Mouse (Mus musculus): ENCODE data around the gene Hebp1.

- no peak for TF ChIP-seq CTCF (IDR thresholded peaks at IDR 0.05; ENCODE audit: extremely low read depth, insufficient read depth, insufficient read length, insufficient replicate concordance)
- no peak for TF ChIP-seq POLR2A (IDR thresholded peaks at IDR 0.05; ENCODE audit: low read depth, low read length)
Measured at GRCm38 (mm10) chr6:135178599-135178998, 19.2 kb downstream of the Hebp1 start.

Data from spleen, adult 2 months (tissue).